Mouse (Mus musculus) cerebellum, adult (tissue): ENCODE measurements around the gene Tlr4.
A peak's percentile ranks its signal among the peaks of the same experiment; 100 is the strongest.

ENCODE experiments used
- ATAC-seq: cut with Nextera tagmentation; 2 replicates; pipeline ENCODE4 v1.9.2; 2017; ENCODE audit warnings: mild to moderate bottlenecking, moderate library complexity, mixed read lengths; ENCODE audit not compliant: insufficient number of reproducible peaks, low FRiP score, low TSS enrichment

Gene Tlr4

GRCm38 (mm10) chr4:66827463-66828162, at the start of gene Tlr4:
Gene Tlr4, plus strand, starts transcription at chr4:66827584.
- peak; percentile 59; the same call in 1 of the 2 replicates for ATAC-seq

- no peak for ATAC-seq
Observed at GRCm38 (mm10) chr4:66794283-66794682, 33.1 kb upstream of the Tlr4 start.

- ATAC-seq = no peak
Observed at GRCm38 (mm10) chr4:66796683-66797082, 30.7 kb upstream of the Tlr4 start.

GRCm38 (mm10) chr4:66804552-66805301, 22.7 kb upstream of the Tlr4 start:
- ATAC-seq = no peak

GRCm38 (mm10) chr4:66805747-66806146, 21.6 kb upstream of the Tlr4 start:
- no peak for ATAC-seq

GRCm38 (mm10) chr4:66816364-66817026, 10.9 kb upstream of the Tlr4 start:
- no peak for ATAC-seq

GRCm38 (mm10) chr4:66821171-66821570, 6.2 kb upstream of the Tlr4 start:
- ATAC-seq = peak; percentile 96

GRCm38 (mm10) chr4:66821764-66822163, 5.6 kb upstream of the Tlr4 start:
- ATAC-seq = no peak

- ATAC-seq = no peak
Observed at GRCm38 (mm10) chr4:66828163-66828668, 832 bp downstream of the Tlr4 start.

- no peak for ATAC-seq
Observed at GRCm38 (mm10) chr4:66828686-66829085, 1.3 kb downstream of the Tlr4 start.

- no peak for ATAC-seq
Observed at GRCm38 (mm10) chr4:66838071-66838470, 10.7 kb downstream of the Tlr4 start.

- no peak for ATAC-seq
Observed at GRCm38 (mm10) chr4:66843255-66843654, 15.9 kb downstream of the Tlr4 start.

- ATAC-seq = no peak
Observed at GRCm38 (mm10) chr4:66852011-66852410, 24.6 kb downstream of the Tlr4 start.

GRCm38 (mm10) chr4:66856992-66857391, 29.6 kb downstream of the Tlr4 start:
- no peak for ATAC-seq

- ATAC-seq = peak; percentile 82; the same call in 1 of the 2 replicates
Observed at GRCm38 (mm10) chr4:66869919-66870318, 42.5 kb downstream of the Tlr4 start.

GRCm38 (mm10) chr4:66872026-66872425, 44.6 kb downstream of the Tlr4 start:
- no peak for ATAC-seq

GRCm38 (mm10) chr4:66873342-66873741, 46.0 kb downstream of the Tlr4 start:
- no peak for ATAC-seq

- ATAC-seq = no peak
Observed at GRCm38 (mm10) chr4:66875751-66876150, 48.4 kb downstream of the Tlr4 start.

GRCm38 (mm10) chr4:66877609-66878008, 50.2 kb downstream of the Tlr4 start:
- ATAC-seq = no peak

GRCm38 (mm10) chr4:66881496-66881895, 54.1 kb downstream of the Tlr4 start:
- ATAC-seq = no peak

- no peak for ATAC-seq
Observed at GRCm38 (mm10) chr4:66883264-66883663, 55.9 kb downstream of the Tlr4 start.
